Mouse (Mus musculus): ENCODE data around the gene Bmpr1a.

- TF ChIP-seq GATA1 (IDR thresholded peaks at IDR 0.05; ENCODE audit: borderline replicate concordance, low read length) (no peak), FLI1 (IDR thresholded peaks at IDR 0.05; ENCODE audit: low read length) (no peak)
Measured at GRCm38 (mm10) chr14:34458880-34459279, 44.3 kb downstream of the Bmpr1a start.
